Mouse (Mus musculus) layer of hippocampus, postnatal 14 days (tissue): ENCODE measurements at regions not wholly inside any gene's neighbourhood (a gene's known extent, or its start where the extent isn't known, plus 50 kb on each side); places are given as distances from the start of the nearest gene placed in this dataset.
A peak's percentile ranks its signal among the peaks of the same experiment; 100 is the strongest.

Experiments used
- DNase-seq, 2 experiments: peaks; one replicate each; pipeline ENCODE4 v3.0.0; 2021 to 2022; ENCODE audit warnings: low spot score in 2 of 2, mixed read lengths in 1 of 2

- DNase-seq = no peak
Observed at GRCm38 (mm10) chr3:131698070-131698750, 133.6 kb downstream of the Papss1 start.

GRCm38 (mm10) chr3:131703134-131703533, 138.6 kb downstream of the Papss1 start:
- peak in 1 of 2 experiments; percentile 56 for DNase-seq

GRCm38 (mm10) chr3:131713532-131713931, 149.0 kb downstream of the Papss1 start:
- DNase-seq = no peak

- DNase-seq = no peak
Observed at GRCm38 (mm10) chr3:131718761-131719160, 154.2 kb downstream of the Papss1 start.

GRCm38 (mm10) chr3:131728618-131729017, 164.1 kb downstream of the Papss1 start:
- no peak for DNase-seq

- no peak for DNase-seq
Observed at GRCm38 (mm10) chr3:131734226-131734625, 169.7 kb downstream of the Papss1 start.

- DNase-seq = no peak
Observed at GRCm38 (mm10) chr3:131737461-131737860, 172.9 kb downstream of the Papss1 start.

GRCm38 (mm10) chr3:131737953-131738598, 173.5 kb downstream of the Papss1 start:
- DNase-seq = no peak

GRCm38 (mm10) chr3:131755537-131755936, 191.0 kb downstream of the Papss1 start:
- DNase-seq = no peak

- no peak for DNase-seq
Observed at GRCm38 (mm10) chr3:131756126-131756525, 191.6 kb downstream of the Papss1 start.

GRCm38 (mm10) chr3:131769976-131770375, 205.4 kb downstream of the Papss1 start:
- no peak for DNase-seq

GRCm38 (mm10) chr3:131770486-131770885, 205.9 kb downstream of the Papss1 start:
- DNase-seq = no peak

- no peak for DNase-seq
Observed at GRCm38 (mm10) chr3:131771863-131772546, 207.4 kb downstream of the Papss1 start.

- no peak for DNase-seq
Observed at GRCm38 (mm10) chr3:131772593-131772992, 208.0 kb downstream of the Papss1 start.

- no peak for DNase-seq
Observed at GRCm38 (mm10) chr3:131775431-131775830, 210.9 kb downstream of the Papss1 start.

- no peak for DNase-seq
Observed at GRCm38 (mm10) chr3:131776650-131777049, 212.1 kb downstream of the Papss1 start.

GRCm38 (mm10) chr3:131779803-131780202, 215.2 kb downstream of the Papss1 start:
- DNase-seq = no peak

- no peak for DNase-seq
Observed at GRCm38 (mm10) chr3:131785524-131785923, 221.0 kb downstream of the Papss1 start.

- DNase-seq = no peak
Observed at GRCm38 (mm10) chr3:131788321-131788720, 223.8 kb downstream of the Papss1 start.

- peak in 1 of 2 experiments; percentile 18 for DNase-seq
Observed at GRCm38 (mm10) chr3:131789177-131789576, 224.6 kb downstream of the Papss1 start.

GRCm38 (mm10) chr3:131794056-131794455, 229.5 kb downstream of the Papss1 start:
- no peak for DNase-seq
